Mouse (Mus musculus): Measurements from ENCODE around the gene Tank. TPM values are rescaled to one million over a fixed set of nuclear protein-coding genes. Genes with fewer than 3 reads are reported as not detected.

The Tank gene
- polyA plus RNA-seq, 1 experiment, result 6.3 TPM

DNA sequence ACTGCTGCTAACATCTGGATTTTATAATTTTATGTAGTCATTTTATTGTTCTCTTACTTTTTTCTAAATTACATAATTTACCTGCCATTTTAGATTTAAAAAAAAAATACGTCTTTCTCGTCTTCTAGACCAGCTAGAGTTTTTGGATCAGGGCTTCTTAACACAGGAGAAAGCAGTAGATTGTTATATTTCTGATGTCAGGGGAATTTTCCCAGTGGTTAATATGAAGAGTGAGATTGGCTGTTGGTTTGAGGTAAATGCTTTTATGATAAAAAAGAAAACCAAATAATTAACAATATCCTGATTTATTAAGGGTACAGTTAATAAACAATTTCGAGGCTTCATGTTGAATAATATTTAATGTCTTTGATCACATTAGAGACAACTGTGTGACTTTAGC is 1.7 kb downstream of the Tank start:
- no peaks in the 10 kb centered on the region for H3K36me3 ChIP-seq (ENCODE audit: control insufficient read depth, insufficient read depth, low read length)
- no peak overlapping the region for H3K27ac ChIP-seq (ENCODE audit: control insufficient read depth, insufficient read depth, low read depth, low read length)
- TF ChIP-seq POLR2A (IDR thresholded peaks at IDR 0.05; ENCODE audit: control insufficient read depth, low read depth, low read length) (no peak), CTCF (IDR thresholded peaks at IDR 0.05; ENCODE audit: control insufficient read depth, insufficient read depth, insufficient replicate concordance, low read depth, low read length) (no peak)
- H3K4me1 ChIP-seq (ENCODE audit: control insufficient read depth, insufficient read depth, low read length), result no peaks in the 10 kb centered on the region
- no peak overlapping the region for H3K4me3 ChIP-seq (ENCODE audit: control insufficient read depth, low read depth, low read length)
- H3K27me3 ChIP-seq (ENCODE audit: control insufficient read depth, insufficient read depth, low read length), result no peaks in the 10 kb centered on the region

DNA sequence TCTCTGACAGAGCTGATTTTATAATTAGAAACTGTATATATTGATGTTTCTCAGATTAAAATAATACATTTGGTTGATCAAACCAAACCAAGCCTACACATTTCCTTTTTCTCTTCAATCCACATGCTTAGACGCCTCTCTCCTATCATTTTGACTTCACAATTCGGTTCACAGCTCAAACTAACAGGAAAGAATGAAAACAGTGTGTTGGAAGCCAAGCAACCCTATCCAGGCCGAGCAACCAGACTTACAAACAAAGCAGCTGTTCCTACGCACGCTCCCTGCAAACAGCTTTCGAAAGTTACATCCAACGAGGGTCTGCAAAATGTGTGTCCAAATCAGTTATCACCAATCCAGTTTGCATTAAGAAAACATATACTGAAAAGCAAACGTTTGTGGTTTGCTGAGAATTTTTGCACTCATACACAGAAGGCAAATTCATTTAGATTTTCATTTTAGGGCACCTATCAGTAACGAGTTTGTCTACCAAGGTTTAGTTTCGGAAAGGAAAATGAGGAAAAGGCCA is 2.2 kb downstream of the Tank start:
- H3K36me3 ChIP-seq (ENCODE audit: control insufficient read depth, insufficient read depth, low read length), result no peaks in the 10 kb centered on the region
- TF ChIP-seq POLR2A (IDR thresholded peaks at IDR 0.05; ENCODE audit: control insufficient read depth, low read depth, low read length) (no peak), CTCF (IDR thresholded peaks at IDR 0.05; ENCODE audit: control insufficient read depth, insufficient read depth, insufficient replicate concordance, low read depth, low read length) (no peak)
- no peak overlapping the region for H3K4me3 ChIP-seq (ENCODE audit: control insufficient read depth, low read depth, low read length)
- no peaks in the 10 kb centered on the region for H3K27me3 ChIP-seq (ENCODE audit: control insufficient read depth, insufficient read depth, low read length)
- H3K27ac ChIP-seq (ENCODE audit: control insufficient read depth, insufficient read depth, low read depth, low read length), result no peak overlapping the region
- no peaks in the 10 kb centered on the region for H3K4me1 ChIP-seq (ENCODE audit: control insufficient read depth, insufficient read depth, low read length)

DNA sequence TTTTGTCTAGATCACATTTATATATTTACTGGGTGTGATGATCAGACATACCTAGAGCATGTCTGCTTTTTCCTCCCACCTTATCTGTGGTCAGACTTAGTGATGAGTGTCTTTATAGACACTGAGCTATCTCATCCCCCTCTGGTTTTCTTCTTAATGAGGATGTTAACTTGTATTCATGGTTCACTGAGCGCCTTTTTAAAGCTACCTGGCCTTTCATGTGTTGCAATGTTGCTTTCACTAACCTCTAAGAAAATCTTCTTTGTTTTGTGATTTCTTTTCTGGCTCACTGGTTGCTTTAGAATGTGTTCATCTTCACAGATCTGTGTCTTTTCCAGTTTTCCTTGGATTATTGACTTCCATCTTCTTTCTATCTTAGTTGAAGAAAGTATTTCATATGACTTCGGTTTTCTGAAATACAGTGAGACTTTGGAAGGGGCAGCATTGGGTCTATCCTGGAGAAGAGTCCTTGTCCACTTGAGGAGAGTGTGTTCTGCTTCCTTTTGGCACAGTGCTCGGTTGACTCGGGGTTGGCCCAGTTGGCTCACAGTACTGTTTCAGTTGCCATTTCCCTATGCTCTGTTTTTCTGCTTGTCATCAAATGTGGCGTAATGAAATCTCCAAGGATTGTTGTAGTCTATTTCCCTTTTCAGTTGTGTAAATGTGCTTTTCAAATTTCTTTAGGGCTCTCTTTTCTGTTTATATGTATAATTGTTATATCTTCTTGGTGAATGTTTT is 4.4 kb downstream of the Tank start:
- H3K4me1 ChIP-seq (ENCODE audit: control insufficient read depth, insufficient read depth, low read length), result no peaks in the 10 kb centered on the region
- H3K36me3 ChIP-seq (ENCODE audit: control insufficient read depth, insufficient read depth, low read length), result no peaks in the 10 kb centered on the region
- no peak overlapping the region for H3K27ac ChIP-seq (ENCODE audit: control insufficient read depth, insufficient read depth, low read depth, low read length)
- no peaks in the 10 kb centered on the region for H3K27me3 ChIP-seq (ENCODE audit: control insufficient read depth, insufficient read depth, low read length)
- H3K4me3 ChIP-seq (ENCODE audit: control insufficient read depth, low read depth, low read length), result no peak overlapping the region
- no peak for TF ChIP-seq CTCF (IDR thresholded peaks at IDR 0.05; ENCODE audit: control insufficient read depth, insufficient read depth, insufficient replicate concordance, low read depth, low read length)
- TF ChIP-seq POLR2A (IDR thresholded peaks at IDR 0.05; ENCODE audit: control insufficient read depth, low read depth, low read length), result no peak

DNA sequence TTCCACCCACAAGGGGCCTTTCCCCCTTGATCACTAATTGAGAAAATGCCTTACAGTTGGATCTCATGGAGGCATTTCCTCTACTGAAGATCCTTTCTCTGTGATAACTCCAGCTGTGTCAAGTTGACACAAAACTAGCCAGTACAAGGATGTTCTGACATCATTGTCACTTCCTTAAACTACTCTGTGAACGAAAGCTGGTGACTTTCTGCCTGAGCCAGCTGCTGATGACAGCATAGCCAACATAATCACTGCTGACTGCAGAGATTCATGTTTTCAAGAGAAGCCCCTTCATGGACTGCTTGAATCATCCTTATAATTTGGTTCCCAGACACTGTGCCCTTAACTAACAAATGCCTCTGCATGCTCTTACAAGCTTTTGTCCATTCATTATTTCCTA is 7.1 kb downstream of the Tank start:
- H3K27ac ChIP-seq (ENCODE audit: control insufficient read depth, insufficient read depth, low read depth, low read length), result no peak overlapping the region
- H3K4me1 ChIP-seq (ENCODE audit: control insufficient read depth, insufficient read depth, low read length), result no peaks in the 10 kb centered on the region
- no peaks in the 10 kb centered on the region for H3K36me3 ChIP-seq (ENCODE audit: control insufficient read depth, insufficient read depth, low read length)
- no peaks in the 10 kb centered on the region for H3K27me3 ChIP-seq (ENCODE audit: control insufficient read depth, insufficient read depth, low read length)
- TF ChIP-seq CTCF (IDR thresholded peaks at IDR 0.05; ENCODE audit: control insufficient read depth, insufficient read depth, insufficient replicate concordance, low read depth, low read length) (no peak), POLR2A (IDR thresholded peaks at IDR 0.05; ENCODE audit: control insufficient read depth, low read depth, low read length) (no peak)
- H3K4me3 ChIP-seq (ENCODE audit: control insufficient read depth, low read depth, low read length), result no peak overlapping the region

DNA sequence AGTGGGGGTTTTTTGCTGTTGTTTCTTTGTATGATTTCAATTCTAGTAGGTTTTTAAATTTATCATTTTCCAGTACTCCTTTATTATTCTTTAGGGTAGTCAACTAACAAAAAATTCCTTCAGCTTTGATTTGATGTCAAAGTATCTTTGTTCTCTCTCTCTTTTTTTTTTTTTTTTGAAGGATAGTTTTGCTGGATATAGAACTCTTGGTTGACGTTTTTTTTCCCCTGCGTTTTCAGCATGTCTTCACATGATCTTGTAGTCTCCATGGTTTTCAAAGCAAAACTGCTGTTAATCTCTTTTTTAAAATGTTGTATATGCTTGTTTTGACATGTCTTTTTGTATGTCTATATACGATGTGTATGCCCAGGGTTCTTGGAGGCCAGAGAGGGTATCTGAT is 7.8 kb downstream of the Tank start:
- Histone ChIP-seq H3K4me1 (ENCODE audit: control insufficient read depth, insufficient read depth, low read length) (no peaks in the 10 kb centered on the region), H3K4me3 (ENCODE audit: control insufficient read depth, low read depth, low read length) (no peak overlapping the region), H3K27me3 (ENCODE audit: control insufficient read depth, insufficient read depth, low read length) (no peaks in the 10 kb centered on the region), H3K36me3 (ENCODE audit: control insufficient read depth, insufficient read depth, low read length) (no peaks in the 10 kb centered on the region), H3K27ac (ENCODE audit: control insufficient read depth, insufficient read depth, low read depth, low read length) (no peak overlapping the region)
- TF ChIP-seq POLR2A (IDR thresholded peaks at IDR 0.05; ENCODE audit: control insufficient read depth, low read depth, low read length), result no peak
- no peak for TF ChIP-seq CTCF (IDR thresholded peaks at IDR 0.05; ENCODE audit: control insufficient read depth, insufficient read depth, insufficient replicate concordance, low read depth, low read length)

DNA sequence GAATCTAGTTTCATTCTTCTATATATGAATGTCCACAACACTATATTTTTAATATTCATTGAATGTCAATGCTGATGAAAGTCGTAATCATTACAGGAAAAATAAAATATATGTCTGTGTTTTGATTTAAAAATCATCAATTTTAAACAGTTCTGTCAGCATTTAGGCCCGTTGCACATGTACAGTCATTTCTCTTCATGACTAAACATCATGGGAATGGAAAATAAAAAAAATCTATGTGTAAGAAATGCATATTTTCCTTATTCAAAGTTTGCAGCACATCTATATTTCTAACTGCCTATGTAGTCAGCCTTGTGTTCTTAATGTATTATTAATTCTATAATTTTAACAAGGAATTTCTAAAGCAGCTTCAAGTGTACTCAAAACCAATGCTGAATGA is 12.4 kb downstream of the Tank start:
- Histone ChIP-seq H3K4me3 (ENCODE audit: control insufficient read depth, low read depth, low read length) (no peak overlapping the region), H3K36me3 (ENCODE audit: control insufficient read depth, insufficient read depth, low read length) (no peaks in the 10 kb centered on the region)

DNA sequence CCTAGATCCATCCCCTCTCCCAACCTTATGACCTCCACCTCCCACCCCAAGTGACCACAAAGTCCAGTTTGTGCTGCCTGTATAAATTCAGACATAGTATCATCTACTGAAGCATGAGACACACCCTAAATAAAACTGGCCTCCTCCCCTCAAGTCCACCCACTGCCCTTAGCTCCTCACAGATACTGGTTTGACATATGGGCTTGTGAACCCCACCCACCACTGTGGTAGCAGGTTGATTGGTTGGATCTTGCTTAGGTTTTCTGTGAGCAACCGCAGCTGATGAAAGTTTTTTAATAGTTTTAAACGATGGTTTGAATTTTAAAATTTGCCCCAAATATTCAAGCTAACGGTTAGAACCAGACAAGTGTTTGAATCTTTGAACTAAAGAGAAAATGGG is 13.7 kb downstream of the Tank start:
- H3K4me1 ChIP-seq (ENCODE audit: control insufficient read depth, insufficient read depth, low read length), result peaks cover 2% of the 10 kb centered on the region; the same call in 1 of the 2 replicates
- H3K27me3 ChIP-seq (ENCODE audit: control insufficient read depth, insufficient read depth, low read length), result no peaks in the 10 kb centered on the region
- no peaks in the 10 kb centered on the region for H3K36me3 ChIP-seq (ENCODE audit: control insufficient read depth, insufficient read depth, low read length)
- H3K4me3 ChIP-seq (ENCODE audit: control insufficient read depth, low read depth, low read length), result no peak overlapping the region; the same call in 1 of the 2 replicates
- TF ChIP-seq CTCF (IDR thresholded peaks at IDR 0.05; ENCODE audit: control insufficient read depth, insufficient read depth, insufficient replicate concordance, low read depth, low read length) (no peak), POLR2A (IDR thresholded peaks at IDR 0.05; ENCODE audit: control insufficient read depth, low read depth, low read length) (no peak)
- no peak overlapping the region for H3K27ac ChIP-seq (ENCODE audit: control insufficient read depth, insufficient read depth, low read depth, low read length)

More for the DNA sequence above, 12.4 kb downstream of the Tank start:
- H3K27me3 ChIP-seq (ENCODE audit: control insufficient read depth, insufficient read depth, low read length), result no peaks in the 10 kb centered on the region
- no peak for TF ChIP-seq POLR2A (IDR thresholded peaks at IDR 0.05; ENCODE audit: control insufficient read depth, low read depth, low read length)
- H3K27ac ChIP-seq (ENCODE audit: control insufficient read depth, insufficient read depth, low read depth, low read length), result no peak overlapping the region
- peaks cover 2% of the 10 kb centered on the region; the same call in 1 of the 2 replicates for H3K4me1 ChIP-seq (ENCODE audit: control insufficient read depth, insufficient read depth, low read length)

Data from testis, adult 2 months (tissue).